Mouse (Mus musculus): Measurements from ENCODE around the gene Ppt1. TPM values are rescaled to one million over a fixed set of nuclear protein-coding genes. Genes with fewer than 3 reads are reported as not detected.

The Ppt1 gene
- total and polyA plus RNA-seq, 2 experiments, result 15.3 to 16.6 TPM

DNA sequence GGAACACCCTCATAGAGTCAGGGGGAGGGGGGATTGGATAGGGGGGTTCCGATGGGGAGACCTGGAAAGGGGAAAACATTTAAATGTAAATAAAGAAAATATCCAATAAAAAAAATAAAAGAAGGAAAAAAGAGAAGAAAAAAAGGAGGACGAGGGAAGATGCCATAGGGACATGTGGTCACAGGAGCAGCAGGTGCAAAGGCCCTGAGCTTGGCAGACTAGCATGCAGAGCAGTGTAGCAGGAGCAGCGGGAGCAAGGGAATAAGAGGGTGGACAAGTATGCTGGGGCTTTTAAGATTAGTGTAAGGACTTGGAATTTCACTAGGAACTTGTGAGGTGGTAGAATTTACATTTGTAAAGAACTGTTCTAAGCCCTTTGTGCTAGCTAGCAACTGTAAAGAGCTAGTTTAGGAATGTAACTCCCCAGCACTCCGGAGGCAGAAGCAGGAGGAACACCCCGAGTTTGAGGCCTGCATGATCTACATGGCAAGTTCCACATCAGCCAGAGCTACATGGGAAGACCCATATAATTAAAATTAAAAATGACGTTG, 1.2 kb downstream of the Ppt1 start:
- H3K4me3 ChIP-seq (ENCODE audit: insufficient read depth, low read depth, low read length), result no peak overlapping the region
- peaks cover 3% of the 10 kb centered on the region; the same call in 1 of the 2 replicates for H3K36me3 ChIP-seq (ENCODE audit: control insufficient read depth, insufficient read depth, low read length)
- no peak for TF ChIP-seq CTCF (IDR thresholded peaks at IDR 0.05; ENCODE audit: low read depth, low read length)
- no peak for TF ChIP-seq POLR2A (IDR thresholded peaks at IDR 0.05; ENCODE audit: extremely low read depth, insufficient read depth, low read length)
- H3K27me3 ChIP-seq (ENCODE audit: control insufficient read depth, insufficient read depth, low read length), result no peaks in the 10 kb centered on the region
- no peaks in the 10 kb centered on the region for H3K79me2 ChIP-seq (ENCODE audit: control insufficient read depth, insufficient read depth, low read length)
- peaks cover 4% of the 10 kb centered on the region; the same call in 1 of the 2 replicates for H3K4me1 ChIP-seq (ENCODE audit: control insufficient read depth, insufficient read depth, low read length)
- no peak overlapping the region for H3K9ac ChIP-seq (ENCODE audit: low read depth, low read length)
- no peak overlapping the region for H3K27ac ChIP-seq (replicated peaks; ENCODE audit: insufficient read depth, low read depth, low read length)
- 78% methylated on average over 6 of the region's 6 CpGs for WGBS
- no peak for DNase-seq (ENCODE audit: extremely low read depth, low read depth, low spot score)

DNA sequence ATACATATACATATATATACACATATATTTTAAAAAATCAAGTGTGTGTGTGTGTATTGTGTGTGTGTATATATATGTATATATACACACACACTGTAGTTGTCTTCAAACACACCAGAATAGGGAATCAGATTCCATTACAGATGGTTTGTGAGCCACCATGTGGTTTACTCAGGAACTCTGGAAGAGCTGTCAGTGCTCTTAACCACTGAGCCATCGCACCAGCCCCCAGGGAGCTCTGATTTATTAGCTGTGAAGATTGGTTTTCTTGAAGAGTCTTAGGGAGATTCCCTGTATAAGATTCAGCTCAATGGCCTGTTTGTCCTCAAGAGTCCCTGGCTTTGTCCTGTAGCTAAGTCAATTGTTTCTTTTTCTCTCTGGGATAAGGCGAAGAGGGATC, 2.0 kb downstream of the Ppt1 start:
- H3K27me3 ChIP-seq (ENCODE audit: control insufficient read depth, insufficient read depth, low read length), result no peaks in the 10 kb centered on the region
- DNase-seq (ENCODE audit: extremely low read depth, low read depth, low spot score), result no peak
- no peak overlapping the region for H3K9ac ChIP-seq (ENCODE audit: low read depth, low read length)
- WGBS, result 97% methylated on average over 2 of the region's 2 CpGs
- H3K79me2 ChIP-seq (ENCODE audit: control insufficient read depth, insufficient read depth, low read length), result no peaks in the 10 kb centered on the region
- peaks cover 3% of the 10 kb centered on the region; the same call in 1 of the 2 replicates for H3K36me3 ChIP-seq (ENCODE audit: control insufficient read depth, insufficient read depth, low read length)
- no peak overlapping the region for H3K27ac ChIP-seq (replicated peaks; ENCODE audit: insufficient read depth, low read depth, low read length)
- no peak overlapping the region for H3K4me3 ChIP-seq (ENCODE audit: insufficient read depth, low read depth, low read length)
- peaks cover 4% of the 10 kb centered on the region; the same call in 1 of the 2 replicates for H3K4me1 ChIP-seq (ENCODE audit: control insufficient read depth, insufficient read depth, low read length)
- TF ChIP-seq CTCF (IDR thresholded peaks at IDR 0.05; ENCODE audit: low read depth, low read length) (no peak), POLR2A (IDR thresholded peaks at IDR 0.05; ENCODE audit: extremely low read depth, insufficient read depth, low read length) (no peak)

DNA sequence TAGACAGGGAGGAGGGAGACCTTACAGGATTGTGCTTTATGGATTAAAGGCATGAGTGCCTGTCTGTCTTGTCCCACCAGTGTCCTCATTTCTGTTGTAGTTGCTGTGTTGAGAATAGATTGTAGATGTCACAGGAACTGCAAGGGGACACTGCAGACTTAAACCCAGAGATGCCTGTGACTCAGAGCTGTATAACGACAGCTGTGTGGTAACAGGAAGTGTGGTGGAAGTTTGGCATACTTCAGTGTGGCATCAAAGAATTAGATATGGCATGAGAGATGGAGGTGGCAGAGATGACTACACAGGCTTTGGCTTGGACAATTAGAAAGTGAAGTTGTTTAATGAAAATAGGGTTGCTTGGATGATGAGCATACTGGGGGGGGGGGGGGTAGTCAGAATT, 2.4 kb downstream of the Ppt1 start:
- no peak overlapping the region for H3K27ac ChIP-seq (replicated peaks; ENCODE audit: insufficient read depth, low read depth, low read length)
- H3K4me1 ChIP-seq (ENCODE audit: control insufficient read depth, insufficient read depth, low read length), result peaks cover 4% of the 10 kb centered on the region; the same call in 1 of the 2 replicates
- no peaks in the 10 kb centered on the region for H3K27me3 ChIP-seq (ENCODE audit: control insufficient read depth, insufficient read depth, low read length)
- 62% methylated on average over 1 of the region's 1 CpGs for WGBS
- DNase-seq (ENCODE audit: extremely low read depth, low read depth, low spot score), result no peak
- peaks cover 3% of the 10 kb centered on the region; the same call in 1 of the 2 replicates for H3K36me3 ChIP-seq (ENCODE audit: control insufficient read depth, insufficient read depth, low read length)
- no peak overlapping the region for H3K9ac ChIP-seq (ENCODE audit: low read depth, low read length)
- H3K79me2 ChIP-seq (ENCODE audit: control insufficient read depth, insufficient read depth, low read length), result no peaks in the 10 kb centered on the region
- H3K4me3 ChIP-seq (ENCODE audit: insufficient read depth, low read depth, low read length), result no peak overlapping the region
- TF ChIP-seq POLR2A (IDR thresholded peaks at IDR 0.05; ENCODE audit: extremely low read depth, insufficient read depth, low read length), result no peak
- TF ChIP-seq CTCF (IDR thresholded peaks at IDR 0.05; ENCODE audit: low read depth, low read length), result no peak

DNA sequence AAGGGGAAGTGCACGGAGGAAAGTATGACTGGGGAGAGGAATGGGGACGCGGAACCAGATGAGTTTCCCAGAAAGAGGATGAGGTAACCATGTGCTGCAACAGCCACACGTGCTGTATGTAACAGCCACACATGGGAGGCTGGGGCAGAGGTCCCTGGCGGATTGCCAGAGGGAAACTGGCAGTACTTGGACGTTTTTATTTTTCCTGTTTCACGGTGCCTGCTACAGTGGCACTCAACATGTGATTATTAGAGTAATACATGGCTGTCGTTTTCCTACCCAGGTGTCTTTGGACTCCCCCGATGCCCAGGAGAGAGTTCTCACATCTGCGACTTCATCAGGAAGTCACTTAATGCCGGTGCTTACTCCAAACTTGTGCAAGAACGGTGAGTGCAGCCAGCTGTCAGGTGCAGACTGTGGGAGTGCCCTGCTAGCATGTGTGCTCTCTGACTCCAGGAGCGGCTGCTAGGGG, 12.1 kb downstream of the Ppt1 start:
- Histone ChIP-seq H3K4me1 (ENCODE audit: control insufficient read depth, insufficient read depth, low read length) (no peaks in the 10 kb centered on the region), H3K27me3 (ENCODE audit: control insufficient read depth, insufficient read depth, low read length) (no peaks in the 10 kb centered on the region), H3K9ac (ENCODE audit: low read depth, low read length) (no peak overlapping the region), H3K27ac (replicated peaks; ENCODE audit: insufficient read depth, low read depth, low read length) (no peak overlapping the region), H3K4me3 (ENCODE audit: insufficient read depth, low read depth, low read length) (no peak overlapping the region), H3K36me3 (ENCODE audit: control insufficient read depth, insufficient read depth, low read length) (peaks cover 6% of the 10 kb centered on the region; the same call in 1 of the 2 replicates), H3K79me2 (ENCODE audit: control insufficient read depth, insufficient read depth, low read length) (no peaks in the 10 kb centered on the region)
- WGBS, result 45% methylated on average over 13 of the region's 13 CpGs
- TF ChIP-seq CTCF (IDR thresholded peaks at IDR 0.05; ENCODE audit: low read depth, low read length) (no peak), POLR2A (IDR thresholded peaks at IDR 0.05; ENCODE audit: extremely low read depth, insufficient read depth, low read length) (no peak)
- DNase-seq (ENCODE audit: extremely low read depth, low read depth, low spot score), result peak; percentile 30

DNA sequence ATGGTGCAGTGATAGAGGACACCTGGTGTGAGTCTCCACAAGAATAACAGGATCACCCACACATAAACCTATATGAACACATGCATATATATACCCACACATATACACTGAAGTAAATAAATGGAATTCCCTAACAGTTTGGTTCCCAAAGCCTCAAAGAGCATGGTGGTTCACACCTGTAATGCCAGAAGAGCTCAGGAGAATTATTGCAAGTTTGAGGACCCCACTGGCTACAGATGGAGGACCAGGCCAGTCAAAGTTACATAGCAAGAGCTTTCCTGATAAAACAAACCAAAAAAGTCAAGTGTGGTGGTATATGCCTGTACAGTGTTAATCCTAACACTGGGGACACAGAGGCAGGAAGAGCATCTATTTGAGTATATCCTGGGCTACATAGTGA, 15.5 kb downstream of the Ppt1 start:
- Histone ChIP-seq H3K4me1 (ENCODE audit: control insufficient read depth, insufficient read depth, low read length) (no peaks in the 10 kb centered on the region), H3K9ac (ENCODE audit: low read depth, low read length) (no peak overlapping the region), H3K4me3 (ENCODE audit: insufficient read depth, low read depth, low read length) (no peak overlapping the region), H3K79me2 (ENCODE audit: control insufficient read depth, insufficient read depth, low read length) (no peaks in the 10 kb centered on the region), H3K27me3 (ENCODE audit: control insufficient read depth, insufficient read depth, low read length) (no peaks in the 10 kb centered on the region), H3K36me3 (ENCODE audit: control insufficient read depth, insufficient read depth, low read length) (peaks cover 26% of the 10 kb centered on the region), H3K27ac (replicated peaks; ENCODE audit: insufficient read depth, low read depth, low read length) (no peak overlapping the region)
- TF ChIP-seq CTCF (IDR thresholded peaks at IDR 0.05; ENCODE audit: low read depth, low read length) (no peak), POLR2A (IDR thresholded peaks at IDR 0.05; ENCODE audit: extremely low read depth, insufficient read depth, low read length) (no peak)
- no peak for DNase-seq (ENCODE audit: extremely low read depth, low read depth, low spot score)

DNA sequence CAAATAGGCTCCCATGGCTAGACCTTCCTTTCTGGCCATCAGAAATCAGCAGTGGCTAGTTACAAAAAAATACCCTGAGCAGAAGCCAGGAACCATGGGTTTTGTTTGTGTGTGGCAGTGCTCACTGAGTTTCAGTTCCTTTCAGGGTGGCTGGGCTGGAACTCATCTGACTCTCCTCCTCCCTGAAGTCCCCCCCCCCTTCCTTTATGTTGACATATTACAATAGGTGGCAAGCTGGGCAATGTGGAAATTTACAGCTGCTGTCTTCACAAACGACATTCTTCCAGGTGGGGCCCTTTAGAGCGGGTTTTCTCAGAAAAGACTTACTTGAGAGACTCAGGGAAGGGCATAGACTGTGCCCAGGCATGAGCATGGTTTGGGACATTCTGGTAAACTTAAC, 17.6 kb downstream of the Ppt1 start:
- Histone ChIP-seq H3K4me3 (ENCODE audit: insufficient read depth, low read depth, low read length) (no peak overlapping the region), H3K27me3 (ENCODE audit: control insufficient read depth, insufficient read depth, low read length) (no peaks in the 10 kb centered on the region), H3K79me2 (ENCODE audit: control insufficient read depth, insufficient read depth, low read length) (no peaks in the 10 kb centered on the region), H3K27ac (replicated peaks; ENCODE audit: insufficient read depth, low read depth, low read length) (no peak overlapping the region), H3K4me1 (ENCODE audit: control insufficient read depth, insufficient read depth, low read length) (no peaks in the 10 kb centered on the region), H3K36me3 (ENCODE audit: control insufficient read depth, insufficient read depth, low read length) (peaks cover 40% of the 10 kb centered on the region), H3K9ac (ENCODE audit: low read depth, low read length) (no peak overlapping the region)
- TF ChIP-seq CTCF (IDR thresholded peaks at IDR 0.05; ENCODE audit: low read depth, low read length) (no peak), POLR2A (IDR thresholded peaks at IDR 0.05; ENCODE audit: extremely low read depth, insufficient read depth, low read length) (no peak)
- DNase-seq (ENCODE audit: extremely low read depth, low read depth, low spot score), result peak; percentile 25
- 57% methylated on average over 2 of the region's 2 CpGs for WGBS

Measured in liver, adult 2 months (tissue).